Mouse (Mus musculus): Measurements from ENCODE around the gene Fer. TPM values are rescaled to one million over a fixed set of nuclear protein-coding genes. Genes with fewer than 3 reads are reported as not detected.
A peak's percentile ranks its signal among the peaks of the same experiment; 100 is the strongest.

The Fer gene
- polyA plus RNA-seq, 1 experiment from 2014 or later = 18.6 TPM

GRCm38 (mm10) chr17:63951436-63951835, 88.6 kb downstream of the Fer start:
- Histone ChIP-seq H3K4me1 (ENCODE audit: insufficient read depth, low read depth, low read length) (no peaks in the 10 kb centered on the region), H3K9me3 (ENCODE audit: low read length) (no peaks in the 10 kb centered on the region), H3K27ac (ENCODE audit: low read length) (no peak overlapping the region), H3K27me3 (replicated peaks; ENCODE audit: insufficient read depth, low read length) (no peaks in the 10 kb centered on the region), H3K9ac (replicated peaks; ENCODE audit: low read depth) (no peak overlapping the region), H3K36me3 (ENCODE audit: insufficient read depth, low read length) (no peaks in the 10 kb centered on the region), H3K4me2 (replicated peaks; ENCODE audit: low read depth, low read length) (no peak overlapping the region), H3K4me3 (ENCODE audit: low read depth, low read length) (no peak overlapping the region)
- TF ChIP-seq EP300 (IDR thresholded peaks at IDR 0.05) (no peak), CTCF (IDR thresholded peaks at IDR 0.05) (peak; percentile 63)
- peak; percentile 45 for DNase-seq (ENCODE audit: low spot score)
- ATAC-seq = no peak
- WGBS = 80% methylated on average over 2 of the region's 2 CpGs

GRCm38 (mm10) chr17:63967091-63967490, 104.2 kb downstream of the Fer start:
- H3K4me1 ChIP-seq (ENCODE audit: insufficient read depth, low read depth, low read length) = no peaks in the 10 kb centered on the region
- ATAC-seq (no peak), DNase-seq (ENCODE audit: low spot score) (no peak)
- no peaks in the 10 kb centered on the region for H3K9me3 ChIP-seq (ENCODE audit: low read length)
- no peak overlapping the region for H3K4me3 ChIP-seq (ENCODE audit: low read depth, low read length)
- no peak overlapping the region for H3K27ac ChIP-seq (ENCODE audit: low read length)
- no peak overlapping the region for H3K9ac ChIP-seq (replicated peaks; ENCODE audit: low read depth)
- 92% methylated on average over 3 of the region's 3 CpGs for WGBS
- H3K4me2 ChIP-seq (replicated peaks; ENCODE audit: low read depth, low read length) = no peak overlapping the region
- H3K27me3 ChIP-seq (replicated peaks; ENCODE audit: insufficient read depth, low read length) = no peaks in the 10 kb centered on the region
- H3K36me3 ChIP-seq (ENCODE audit: insufficient read depth, low read length) = no peaks in the 10 kb centered on the region
- TF ChIP-seq CTCF (IDR thresholded peaks at IDR 0.05) (no peak), EP300 (IDR thresholded peaks at IDR 0.05) (no peak)

GRCm38 (mm10) chr17:63969448-63969847, 106.6 kb downstream of the Fer start:
- 34% methylated on average over 10 of the region's 10 CpGs for WGBS

GRCm38 (mm10) chr17:63970239-63970638, 107.4 kb downstream of the Fer start:
- DNase-seq (ENCODE audit: low spot score) = peak; percentile 24
- no peaks in the 10 kb centered on the region for H3K4me1 ChIP-seq (ENCODE audit: insufficient read depth, low read depth, low read length)

More at GRCm38 (mm10) chr17:63969448-63969847, 106.6 kb downstream of the Fer start:
- H3K9ac ChIP-seq (replicated peaks; ENCODE audit: low read depth) = no peak overlapping the region
- DNase-seq (ENCODE audit: low spot score) (no peak), ATAC-seq (no peak)
- no peak overlapping the region for H3K27ac ChIP-seq (ENCODE audit: low read length)
- no peak overlapping the region for H3K4me2 ChIP-seq (replicated peaks; ENCODE audit: low read depth, low read length)
- H3K36me3 ChIP-seq (ENCODE audit: insufficient read depth, low read length) = no peaks in the 10 kb centered on the region
- no peaks in the 10 kb centered on the region for H3K4me1 ChIP-seq (ENCODE audit: insufficient read depth, low read depth, low read length)
- H3K4me3 ChIP-seq (ENCODE audit: low read depth, low read length) = no peak overlapping the region
- H3K9me3 ChIP-seq (ENCODE audit: low read length) = no peaks in the 10 kb centered on the region
- no peaks in the 10 kb centered on the region for H3K27me3 ChIP-seq (replicated peaks; ENCODE audit: insufficient read depth, low read length)
- TF ChIP-seq CTCF (IDR thresholded peaks at IDR 0.05) = no peak
- no peak for TF ChIP-seq EP300 (IDR thresholded peaks at IDR 0.05)

DNA sequence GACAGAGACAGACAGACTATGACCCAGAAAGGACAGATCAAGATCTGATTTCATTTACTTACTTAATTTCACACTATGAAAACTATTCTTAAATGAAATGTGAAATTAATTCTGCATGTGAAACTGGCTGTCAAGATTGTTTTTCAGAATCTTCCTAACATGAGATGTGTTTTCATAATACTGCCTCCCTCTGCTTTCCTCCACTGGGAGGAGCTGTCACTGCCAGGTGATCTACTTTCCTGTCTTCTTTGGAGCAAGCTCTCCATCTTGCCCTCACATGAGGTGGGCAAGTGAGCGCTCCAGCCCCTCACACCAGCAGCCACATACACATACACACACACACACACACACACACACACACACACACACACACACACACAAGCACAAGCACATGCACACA, 108.1 kb downstream of the Fer start:
- no peak; the same call in 1 of the 2 replicates for TF ChIP-seq CTCF (IDR thresholded peaks at IDR 0.05)
- TF ChIP-seq EP300 (IDR thresholded peaks at IDR 0.05) = no peak
- no peak for ATAC-seq
- H3K9ac ChIP-seq (replicated peaks; ENCODE audit: low read depth) = no peak overlapping the region
- no peak overlapping the region for H3K4me2 ChIP-seq (replicated peaks; ENCODE audit: low read depth, low read length)
- no peaks in the 10 kb centered on the region for H3K27me3 ChIP-seq (replicated peaks; ENCODE audit: insufficient read depth, low read length)
- no peak overlapping the region for H3K27ac ChIP-seq (ENCODE audit: low read length)
- no peaks in the 10 kb centered on the region for H3K36me3 ChIP-seq (ENCODE audit: insufficient read depth, low read length)
- no peaks in the 10 kb centered on the region for H3K9me3 ChIP-seq (ENCODE audit: low read length)
- H3K4me3 ChIP-seq (ENCODE audit: low read depth, low read length) = no peak overlapping the region
- H3K4me1 ChIP-seq (ENCODE audit: insufficient read depth, low read depth, low read length) = no peaks in the 10 kb centered on the region
- 100% methylated on average over 1 of the region's 1 CpGs for WGBS
- DNase-seq (ENCODE audit: low spot score) = no peak

More at GRCm38 (mm10) chr17:63970239-63970638, 107.4 kb downstream of the Fer start:
- Histone ChIP-seq H3K4me2 (replicated peaks; ENCODE audit: low read depth, low read length) (no peak overlapping the region), H3K9ac (replicated peaks; ENCODE audit: low read depth) (no peak overlapping the region), H3K27me3 (replicated peaks; ENCODE audit: insufficient read depth, low read length) (no peaks in the 10 kb centered on the region), H3K9me3 (ENCODE audit: low read length) (no peaks in the 10 kb centered on the region), H3K4me3 (ENCODE audit: low read depth, low read length) (no peak overlapping the region), H3K27ac (ENCODE audit: low read length) (no peak overlapping the region), H3K36me3 (ENCODE audit: insufficient read depth, low read length) (no peaks in the 10 kb centered on the region)
- no peak for ATAC-seq
- TF ChIP-seq CTCF (IDR thresholded peaks at IDR 0.05) = no peak
- TF ChIP-seq EP300 (IDR thresholded peaks at IDR 0.05) = no peak
- 39% methylated on average over 5 of the region's 5 CpGs for whole genome bisulfite sequencing

- 44% methylated on average over 4 of the region's 4 CpGs for WGBS
- DNase-seq (ENCODE audit: low spot score) (no peak), ATAC-seq (no peak)
- Histone ChIP-seq H3K27ac (ENCODE audit: low read length) (no peak overlapping the region), H3K4me2 (replicated peaks; ENCODE audit: low read depth, low read length) (no peak overlapping the region), H3K36me3 (ENCODE audit: insufficient read depth, low read length) (no peaks in the 10 kb centered on the region), H3K9ac (replicated peaks; ENCODE audit: low read depth) (no peak overlapping the region), H3K4me1 (ENCODE audit: insufficient read depth, low read depth, low read length) (no peaks in the 10 kb centered on the region), H3K27me3 (replicated peaks; ENCODE audit: insufficient read depth, low read length) (no peaks in the 10 kb centered on the region), H3K9me3 (ENCODE audit: low read length) (no peaks in the 10 kb centered on the region), H3K4me3 (ENCODE audit: low read depth, low read length) (no peak overlapping the region)
- TF ChIP-seq EP300 (IDR thresholded peaks at IDR 0.05) (no peak), CTCF (IDR thresholded peaks at IDR 0.05) (no peak)
These were observed 109.3 kb downstream of the Fer start for GRCm38 (mm10) chr17:63972181-63972580.

GRCm38 (mm10) chr17:63973806-63974205, 110.9 kb downstream of the Fer start:
- no peaks in the 10 kb centered on the region for H3K36me3 ChIP-seq (ENCODE audit: insufficient read depth, low read length)
- H3K4me2 ChIP-seq (replicated peaks; ENCODE audit: low read depth, low read length) = no peak overlapping the region
- WGBS = 45% methylated on average over 5 of the region's 5 CpGs
- DNase-seq (ENCODE audit: low spot score) = no peak
- no peak overlapping the region for H3K27ac ChIP-seq (ENCODE audit: low read length)
- no peak overlapping the region for H3K4me3 ChIP-seq (ENCODE audit: low read depth, low read length)
- H3K27me3 ChIP-seq (replicated peaks; ENCODE audit: insufficient read depth, low read length) = no peaks in the 10 kb centered on the region
- H3K9me3 ChIP-seq (ENCODE audit: low read length) = no peaks in the 10 kb centered on the region
- no peak overlapping the region for H3K9ac ChIP-seq (replicated peaks; ENCODE audit: low read depth)
- no peak for ATAC-seq
- no peaks in the 10 kb centered on the region for H3K4me1 ChIP-seq (ENCODE audit: insufficient read depth, low read depth, low read length)
- TF ChIP-seq EP300 (IDR thresholded peaks at IDR 0.05) (no peak), CTCF (IDR thresholded peaks at IDR 0.05) (no peak)

Measured in lung, postnatal 0 days (tissue).